Mouse (Mus musculus): Measurements from ENCODE around the gene Epha7. TPM values are rescaled to one million over a fixed set of nuclear protein-coding genes. Genes with fewer than 3 reads are reported as not detected.

Epha7 gene
- polyA plus RNA-seq, 2 experiments = 21.2 to 35.9 TPM

DNA sequence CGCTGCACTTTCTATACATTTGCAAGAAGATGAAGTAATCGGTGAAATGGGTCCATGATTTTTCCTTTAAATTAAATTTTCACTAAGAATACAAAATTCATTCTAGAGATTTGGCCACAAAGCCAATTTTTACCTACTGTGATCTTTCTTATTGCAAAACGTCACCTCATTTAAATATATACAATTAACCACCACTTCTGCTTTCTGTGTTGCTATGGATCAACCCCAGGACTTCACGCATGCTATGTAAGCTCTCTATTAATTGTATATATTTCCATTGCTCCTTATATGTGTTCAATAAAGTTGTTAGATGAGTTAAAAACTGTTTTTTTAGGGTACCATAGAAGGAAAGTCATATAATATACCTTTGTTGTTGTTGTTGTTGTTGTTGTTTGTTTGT is 86.4 kb downstream of the Epha7 start:
- Histone ChIP-seq H3K4me1 (ENCODE audit: control insufficient read depth, insufficient read depth, low read length) (no peaks in the 10 kb centered on the region), H3K4me3 (replicated peaks; ENCODE audit: low read length) (no peak overlapping the region), H3K9ac (ENCODE audit: low read depth, low read length, severe bottlenecking) (no peak overlapping the region), H3K27ac (replicated peaks; ENCODE audit: low read depth, low read length) (no peak overlapping the region), H3K27me3 (ENCODE audit: control insufficient read depth, insufficient read depth, low read length) (no peaks in the 10 kb centered on the region), H3K9me3 (ENCODE audit: control insufficient read depth, low read length) (no peaks in the 10 kb centered on the region), H3K36me3 (ENCODE audit: control insufficient read depth, insufficient read depth, low read length) (no peaks in the 10 kb centered on the region; the same call in 1 of the 2 replicates), H3K4me2 (replicated peaks; ENCODE audit: low read depth, low read length, severe bottlenecking) (no peak overlapping the region)
- ATAC-seq (ENCODE audit: low FRiP score, low read depth) (no peak), DNase-seq (ENCODE audit: low spot score) (no peak)
- no peak for TF ChIP-seq POLR2A (IDR thresholded peaks at IDR 0.05; ENCODE audit: borderline replicate concordance, extremely low read depth, insufficient read depth, insufficient read length)
- 93% methylated on average over 4 of the region's 4 CpGs for WGBS

DNA sequence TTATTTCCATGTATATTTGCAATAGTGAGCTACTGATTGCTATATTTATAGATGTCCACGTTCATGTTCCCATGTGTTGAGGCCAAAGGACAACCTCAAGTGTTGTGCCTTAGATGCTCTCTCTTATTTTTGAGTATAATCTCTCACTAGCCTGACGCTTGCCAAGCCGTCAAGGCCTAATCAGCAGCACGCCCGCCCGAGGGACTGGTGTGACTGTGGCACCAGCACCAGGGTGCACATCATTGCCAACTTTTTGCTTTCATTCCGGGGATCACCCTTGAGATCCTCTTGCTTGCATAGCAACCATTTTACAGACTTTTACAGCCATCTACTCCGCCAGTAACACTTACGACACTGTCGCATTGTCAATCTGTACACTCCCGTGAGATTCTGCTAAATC is 86.9 kb downstream of the Epha7 start:
- no peaks in the 10 kb centered on the region; the same call in 1 of the 2 replicates for H3K36me3 ChIP-seq (ENCODE audit: control insufficient read depth, insufficient read depth, low read length)
- 93% methylated on average over 11 of the region's 11 CpGs for WGBS
- H3K4me2 ChIP-seq (replicated peaks; ENCODE audit: low read depth, low read length, severe bottlenecking) = no peak overlapping the region
- no peaks in the 10 kb centered on the region for H3K4me1 ChIP-seq (ENCODE audit: control insufficient read depth, insufficient read depth, low read length)
- ATAC-seq (ENCODE audit: low FRiP score, low read depth) (no peak), DNase-seq (ENCODE audit: low spot score) (no peak)
- no peak overlapping the region for H3K4me3 ChIP-seq (replicated peaks; ENCODE audit: low read length)
- H3K27ac ChIP-seq (replicated peaks; ENCODE audit: low read depth, low read length) = no peak overlapping the region
- no peak for TF ChIP-seq POLR2A (IDR thresholded peaks at IDR 0.05; ENCODE audit: borderline replicate concordance, extremely low read depth, insufficient read depth, insufficient read length)
- H3K9ac ChIP-seq (ENCODE audit: low read depth, low read length, severe bottlenecking) = no peak overlapping the region
- no peaks in the 10 kb centered on the region for H3K27me3 ChIP-seq (ENCODE audit: control insufficient read depth, insufficient read depth, low read length)
- no peaks in the 10 kb centered on the region for H3K9me3 ChIP-seq (ENCODE audit: control insufficient read depth, low read length)

- no peak overlapping the region for H3K4me3 ChIP-seq (replicated peaks; ENCODE audit: low read length)
- no peaks in the 10 kb centered on the region; the same call in 1 of the 2 replicates for H3K36me3 ChIP-seq (ENCODE audit: control insufficient read depth, insufficient read depth, low read length)
- no peak for DNase-seq (ENCODE audit: low spot score)
- no peaks in the 10 kb centered on the region for H3K27me3 ChIP-seq (ENCODE audit: control insufficient read depth, insufficient read depth, low read length)
- TF ChIP-seq POLR2A (IDR thresholded peaks at IDR 0.05; ENCODE audit: borderline replicate concordance, extremely low read depth, insufficient read depth, insufficient read length) = no peak
- 87% methylated on average over 5 of the region's 5 CpGs for WGBS
- H3K4me2 ChIP-seq (replicated peaks; ENCODE audit: low read depth, low read length, severe bottlenecking) = no peak overlapping the region
- no peak overlapping the region for H3K27ac ChIP-seq (replicated peaks; ENCODE audit: low read depth, low read length)
- H3K4me1 ChIP-seq (ENCODE audit: control insufficient read depth, insufficient read depth, low read length) = no peaks in the 10 kb centered on the region
- no peak for ATAC-seq (ENCODE audit: low FRiP score, low read depth)
- H3K9ac ChIP-seq (ENCODE audit: low read depth, low read length, severe bottlenecking) = no peak overlapping the region
- no peaks in the 10 kb centered on the region for H3K9me3 ChIP-seq (ENCODE audit: control insufficient read depth, low read length)
Observed at GRCm38 (mm10) chr4:28901496-28901895, 88.6 kb downstream of the Epha7 start.

- no peak overlapping the region for H3K9ac ChIP-seq (ENCODE audit: low read depth, low read length, severe bottlenecking)
- H3K36me3 ChIP-seq (ENCODE audit: control insufficient read depth, insufficient read depth, low read length) = no peaks in the 10 kb centered on the region; the same call in 1 of the 2 replicates
- no peaks in the 10 kb centered on the region for H3K4me1 ChIP-seq (ENCODE audit: control insufficient read depth, insufficient read depth, low read length)
- ATAC-seq (ENCODE audit: low FRiP score, low read depth) (no peak), DNase-seq (ENCODE audit: low spot score) (no peak)
- no peaks in the 10 kb centered on the region for H3K27me3 ChIP-seq (ENCODE audit: control insufficient read depth, insufficient read depth, low read length)
- no peaks in the 10 kb centered on the region for H3K9me3 ChIP-seq (ENCODE audit: control insufficient read depth, low read length)
- no peak overlapping the region for H3K27ac ChIP-seq (replicated peaks; ENCODE audit: low read depth, low read length)
- H3K4me3 ChIP-seq (replicated peaks; ENCODE audit: low read length) = no peak overlapping the region
- WGBS = 70% methylated on average over 4 of the region's 4 CpGs
- TF ChIP-seq POLR2A (IDR thresholded peaks at IDR 0.05; ENCODE audit: borderline replicate concordance, extremely low read depth, insufficient read depth, insufficient read length) = no peak
- H3K4me2 ChIP-seq (replicated peaks; ENCODE audit: low read depth, low read length, severe bottlenecking) = no peak overlapping the region
Observed at GRCm38 (mm10) chr4:28902004-28902704, 89.2 kb downstream of the Epha7 start.

- ATAC-seq (ENCODE audit: low FRiP score, low read depth) (no peak), DNase-seq (ENCODE audit: low spot score) (no peak)
- Histone ChIP-seq H3K4me1 (ENCODE audit: control insufficient read depth, insufficient read depth, low read length) (no peaks in the 10 kb centered on the region), H3K27ac (replicated peaks; ENCODE audit: low read depth, low read length) (no peak overlapping the region), H3K36me3 (ENCODE audit: control insufficient read depth, insufficient read depth, low read length) (no peaks in the 10 kb centered on the region), H3K4me3 (replicated peaks; ENCODE audit: low read length) (no peak overlapping the region), H3K9me3 (ENCODE audit: control insufficient read depth, low read length) (no peaks in the 10 kb centered on the region), H3K4me2 (replicated peaks; ENCODE audit: low read depth, low read length, severe bottlenecking) (no peak overlapping the region), H3K9ac (ENCODE audit: low read depth, low read length, severe bottlenecking) (no peak overlapping the region), H3K27me3 (ENCODE audit: control insufficient read depth, insufficient read depth, low read length) (no peaks in the 10 kb centered on the region)
- TF ChIP-seq POLR2A (IDR thresholded peaks at IDR 0.05; ENCODE audit: borderline replicate concordance, extremely low read depth, insufficient read depth, insufficient read length) = no peak
- whole genome bisulfite sequencing = 94% methylated on average over 2 of the region's 2 CpGs
Observed at GRCm38 (mm10) chr4:28906985-28907384, 94.1 kb downstream of the Epha7 start.

All from limb, embryonic 14.5 days (tissue).